Mouse (Mus musculus): ENCODE results near the gene Neu3.
"Not testable (repeated sequence)": the region's sequence is repeated elsewhere in the genome, so short reads cannot be mapped to it uniquely, and the experiment has no call there.

The Neu3 gene

GRCm38 (mm10) chr7:99833846-99834222 is 5.6 kb upstream of the Neu3 start:
- DNase-seq: no peak

DNA sequence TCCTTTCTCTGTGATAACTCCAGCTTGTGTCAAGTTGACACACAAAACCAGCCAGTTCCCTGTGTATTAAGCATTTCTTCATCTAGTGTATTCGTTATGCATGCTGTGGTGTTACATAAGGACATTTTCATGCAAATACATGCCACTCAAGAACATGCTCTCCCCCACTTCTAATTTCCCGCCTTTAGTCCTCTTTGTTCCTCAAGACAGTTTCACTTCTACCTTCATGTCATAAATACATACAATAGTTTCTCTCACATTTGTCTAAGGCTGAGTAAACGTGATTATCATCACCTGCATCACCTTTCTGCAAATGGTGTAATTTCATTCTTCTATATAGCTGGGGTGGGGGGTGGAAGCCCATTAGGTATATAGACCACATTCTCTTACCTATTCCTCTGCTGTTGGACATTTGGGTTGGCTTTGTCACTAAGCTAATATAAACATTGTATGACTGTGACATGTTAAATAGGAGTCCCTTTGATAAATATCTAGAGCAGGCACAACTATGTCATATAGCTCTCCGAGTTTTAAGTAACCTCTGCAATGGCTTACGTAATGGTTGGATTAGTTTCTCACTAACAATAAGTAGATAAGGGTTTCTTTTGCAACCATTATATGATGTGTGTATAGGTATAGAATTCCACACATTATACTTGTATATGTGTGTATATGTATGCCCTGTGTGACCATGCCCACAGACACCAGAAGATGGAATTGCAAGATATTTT is 5.1 kb upstream of the Neu3 start:
- no peak for DNase-seq

DNA sequence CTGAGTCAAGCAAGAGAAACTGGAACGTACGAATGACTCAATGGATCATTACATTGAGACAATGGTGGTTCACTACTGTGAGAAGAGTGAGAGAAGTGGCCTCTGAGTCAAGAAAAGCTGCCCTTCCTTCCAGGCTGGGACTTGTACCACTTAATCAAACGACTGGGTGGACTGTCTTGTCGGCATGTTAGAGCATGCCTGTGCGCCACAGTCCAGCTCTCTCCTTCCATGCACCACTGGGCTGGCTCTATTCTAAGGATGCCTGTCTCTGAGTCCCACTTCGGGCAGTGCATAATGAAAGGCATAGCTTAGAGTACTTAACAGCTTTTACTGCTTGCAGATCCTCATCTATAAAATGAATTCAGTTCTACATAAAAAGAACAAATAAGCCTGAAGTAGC is 2.1 kb downstream of the Neu3 start:
- DNase-seq: no peak

DNA sequence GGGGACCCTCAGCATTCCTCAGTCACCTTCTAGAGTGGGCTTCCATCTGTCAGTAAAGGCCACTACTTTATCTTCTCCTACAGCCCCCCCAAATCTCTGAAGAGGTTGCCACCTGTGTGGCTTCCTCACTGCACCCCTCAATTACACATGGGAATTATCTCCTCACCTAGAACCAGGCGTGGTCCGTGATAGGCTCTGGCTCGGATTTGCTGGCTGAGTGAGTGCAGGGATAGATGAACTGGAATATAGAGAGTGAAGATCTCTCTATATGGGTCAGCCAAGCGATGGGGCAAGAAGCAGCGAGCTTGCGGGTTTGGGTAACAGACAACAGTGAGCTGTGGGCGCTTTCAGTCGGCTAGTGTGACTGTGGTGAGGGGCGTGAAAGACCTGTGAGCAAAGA is 2.7 kb downstream of the Neu3 start:
- no peak for DNase-seq

DNA sequence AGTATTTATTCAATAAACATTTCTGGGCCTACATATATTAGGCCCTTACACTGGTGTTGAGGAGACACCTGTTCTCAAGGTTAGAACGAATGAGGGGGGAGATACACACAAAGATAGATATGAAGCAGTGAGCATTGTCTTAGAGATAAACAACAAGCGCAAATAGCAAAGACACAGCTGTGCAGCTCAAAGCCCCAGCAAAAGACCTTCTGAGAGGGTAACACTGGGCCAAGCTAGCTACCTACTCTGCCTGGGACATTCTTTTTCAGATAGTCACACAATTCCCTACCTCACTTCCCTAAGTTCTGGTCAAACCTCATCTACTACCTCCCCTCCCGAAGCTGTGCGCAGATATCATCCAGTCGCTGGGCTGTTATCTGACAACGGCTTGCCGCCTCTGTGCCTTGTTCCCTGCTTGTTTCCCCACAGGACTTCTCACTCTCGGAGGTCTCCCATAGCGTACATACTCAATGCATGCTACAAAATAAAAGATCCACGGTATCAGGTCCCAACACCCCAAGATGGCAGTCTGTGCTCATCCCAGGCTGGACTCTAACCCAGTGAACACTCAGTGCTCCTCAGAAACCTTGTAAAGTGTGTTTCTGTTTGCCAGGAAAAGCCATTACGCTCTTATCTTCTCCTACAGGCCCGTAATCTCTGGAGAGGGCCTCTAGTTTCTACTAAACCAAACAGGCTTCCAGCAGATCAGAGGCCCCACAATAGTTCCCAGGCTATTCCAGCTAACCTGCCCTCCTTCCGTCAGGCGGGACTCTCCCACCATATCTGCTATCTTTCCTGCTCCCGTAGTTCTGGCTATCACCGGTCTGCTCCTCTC is 3.4 kb downstream of the Neu3 start:
- no peak for DNase-seq

DNA sequence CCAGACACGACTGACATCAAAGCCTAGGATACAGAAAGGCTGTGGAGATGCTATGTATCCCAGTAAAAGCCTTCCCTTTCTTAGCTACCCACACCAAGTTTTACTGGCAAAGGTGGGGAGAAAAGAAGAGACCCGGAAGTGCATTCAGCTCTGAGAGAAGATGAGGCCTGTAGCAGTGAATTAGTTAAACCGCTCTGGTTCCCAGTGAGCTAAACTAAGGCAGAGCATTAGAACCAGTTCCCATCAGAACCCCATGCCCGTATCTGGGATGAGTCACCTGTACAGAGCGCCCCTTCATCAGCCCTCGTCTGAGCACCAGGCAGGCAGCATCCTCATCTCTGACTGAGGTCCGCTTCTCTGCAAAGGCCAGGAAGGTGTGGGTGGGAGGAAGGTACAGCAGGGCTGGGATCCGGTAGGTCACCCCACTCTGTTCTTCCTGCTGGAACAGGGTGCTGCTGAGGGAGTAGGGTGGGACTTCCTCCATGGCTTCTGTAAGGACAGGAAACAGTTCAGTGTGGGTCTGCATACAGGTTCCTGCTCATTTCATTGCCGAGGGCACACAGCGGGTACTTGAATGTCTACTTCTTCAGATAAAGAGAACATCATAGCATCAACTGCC is 5.1 kb downstream of the Neu3 start:
- no peak for DNase-seq

DNA sequence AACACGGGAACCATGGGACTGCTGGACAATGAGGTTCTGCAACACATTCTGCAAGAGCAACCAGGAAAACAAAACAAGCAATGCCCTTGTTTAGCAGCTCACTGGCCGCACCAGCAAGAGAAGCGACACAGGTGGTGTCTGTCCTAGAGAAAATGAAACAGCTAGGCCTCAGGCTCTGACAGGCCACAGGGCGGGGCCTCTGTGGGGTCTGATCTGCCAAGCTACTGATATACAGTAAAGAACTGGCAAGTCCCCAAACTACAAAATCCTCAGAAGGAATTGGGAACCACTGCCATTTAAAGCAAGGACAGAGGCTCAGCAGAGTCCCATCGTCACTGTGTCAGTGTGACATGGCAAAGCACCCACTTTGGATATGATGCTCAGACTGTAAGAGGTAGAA is 5.8 kb downstream of the Neu3 start:
- no peak for DNase-seq

DNA sequence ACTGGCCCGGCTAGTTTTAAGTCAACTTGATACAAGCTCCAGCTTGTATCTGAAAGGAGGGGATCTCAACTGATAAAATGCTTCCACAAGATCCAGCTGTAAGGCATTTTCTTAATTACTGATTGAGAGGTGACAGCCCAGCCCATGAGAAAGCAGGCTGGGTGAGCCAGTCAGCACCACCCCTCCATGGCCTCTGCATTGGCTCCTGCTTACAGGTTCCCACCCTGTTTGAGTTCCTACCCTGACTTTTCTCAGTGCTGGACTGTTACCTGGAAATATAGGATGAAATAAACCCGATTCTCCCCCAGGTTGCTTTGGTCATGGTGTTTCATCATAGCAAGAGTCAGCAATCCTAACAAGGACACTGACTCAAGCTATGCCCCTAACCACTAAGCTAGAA is 6.3 kb downstream of the Neu3 start:
- DNase-seq: no peak

- DNase-seq: not testable (repeated sequence)
Observed at GRCm38 (mm10) chr7:99818181-99818725, 10.0 kb downstream of the Neu3 start.

- DNase-seq: peak; percentile 73
Observed at GRCm38 (mm10) chr7:99813394-99813793, 14.8 kb downstream of the Neu3 start.

- no peak for DNase-seq
Observed at GRCm38 (mm10) chr7:99811661-99812060, 16.6 kb downstream of the Neu3 start.

GRCm38 (mm10) chr7:99810814-99811213 is 17.4 kb downstream of the Neu3 start:
- DNase-seq: no peak

DNA sequence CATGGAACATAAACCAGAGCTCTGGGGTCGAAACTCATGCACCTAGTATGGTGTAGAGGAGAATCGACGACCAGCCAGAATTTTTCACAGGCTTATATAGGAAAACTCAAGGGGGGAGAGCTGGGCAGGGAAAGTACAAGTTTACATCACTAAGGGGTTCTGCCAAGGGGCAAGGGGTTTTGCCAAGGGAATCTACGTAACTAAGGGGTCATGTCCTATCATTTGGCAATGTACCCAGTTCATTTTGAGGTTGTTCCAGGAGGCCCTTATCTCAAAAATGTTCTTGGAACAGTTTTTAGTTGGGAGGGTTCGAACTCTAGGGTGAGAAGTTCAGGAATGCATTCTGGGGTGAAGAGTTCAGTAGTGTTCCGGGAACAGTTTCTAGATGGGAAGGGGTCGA is 21.2 kb downstream of the Neu3 start:
- DNase-seq: not testable (repeated sequence)

DNA sequence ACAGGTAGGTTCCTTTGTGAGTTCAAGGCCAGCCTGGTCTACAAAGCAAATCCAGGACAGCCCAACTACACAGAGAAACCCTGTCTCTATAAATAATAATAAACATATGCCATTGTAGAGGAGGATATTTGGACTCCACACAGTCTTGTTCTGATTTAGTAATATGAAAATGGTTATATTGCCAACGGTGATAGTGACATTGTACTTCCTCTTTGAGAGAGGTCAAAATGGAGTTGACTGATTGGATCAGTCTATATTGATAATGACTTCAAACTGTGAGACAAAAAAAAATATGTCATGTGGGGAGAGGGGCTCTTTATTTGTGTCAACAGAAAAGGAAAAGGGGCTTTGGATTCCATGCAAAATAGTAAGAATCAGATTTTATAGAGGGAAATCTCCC is 22.9 kb downstream of the Neu3 start:
- DNase-seq: no peak

- DNase-seq: not testable (repeated sequence)
Observed at GRCm38 (mm10) chr7:99804033-99804432, 24.2 kb downstream of the Neu3 start.

DNA sequence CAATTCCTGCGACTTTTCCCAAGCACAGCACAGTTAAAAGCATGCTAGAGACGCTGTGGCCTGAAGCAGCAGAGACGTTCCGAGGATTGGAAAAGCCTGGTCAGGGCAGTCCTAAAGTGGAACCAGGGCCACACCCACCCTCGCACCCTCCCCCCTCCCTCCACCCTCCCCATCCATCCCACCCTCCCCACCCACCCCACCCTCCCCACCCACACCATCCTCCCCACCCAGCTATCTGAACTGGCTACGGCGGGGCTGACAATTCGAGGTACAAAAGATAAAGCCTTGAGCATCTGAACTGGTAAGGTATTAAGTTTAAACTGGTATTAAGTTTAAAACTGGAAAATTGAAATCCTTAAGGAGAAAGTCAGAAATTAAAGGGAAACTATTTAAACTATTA is 24.7 kb downstream of the Neu3 start:
- DNase-seq: no peak

- no peak for DNase-seq
Observed at GRCm38 (mm10) chr7:99799118-99799517, 29.1 kb downstream of the Neu3 start.

- peak; percentile 83 for DNase-seq
Observed at GRCm38 (mm10) chr7:99797911-99798647, 30.1 kb downstream of the Neu3 start.

- no peak for DNase-seq
Observed at GRCm38 (mm10) chr7:99797261-99797660, 31.0 kb downstream of the Neu3 start.

DNA sequence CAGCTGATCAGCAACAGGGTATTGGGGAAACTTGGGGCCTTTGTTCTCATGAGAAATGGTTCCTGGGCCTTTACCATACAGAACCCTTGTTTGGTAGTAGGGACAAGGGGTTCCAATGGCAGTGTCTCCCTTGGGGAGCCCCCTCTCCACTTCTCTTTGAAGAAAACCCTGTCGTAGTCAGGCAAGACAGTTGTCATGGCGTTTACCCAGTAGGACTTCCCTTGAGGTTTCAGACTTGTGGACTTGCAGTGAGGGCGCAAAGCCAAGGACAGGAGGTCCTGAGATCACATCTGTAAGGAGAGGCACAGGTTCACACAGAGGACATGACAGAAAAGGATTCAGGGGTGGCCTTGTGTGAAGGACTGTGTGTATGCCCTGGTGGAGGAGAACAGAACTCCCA is 31.7 kb downstream of the Neu3 start:
- DNase-seq: no peak

- no peak for DNase-seq
Observed at GRCm38 (mm10) chr7:99795192-99795981, 32.8 kb downstream of the Neu3 start.

- DNase-seq: no peak
Observed at GRCm38 (mm10) chr7:99794096-99794495, 34.1 kb downstream of the Neu3 start.
